Mouse (Mus musculus) testis, adult 2 months (tissue): ENCODE data around the gene Tango2. TPM values are rescaled to one million over a fixed set of nuclear protein-coding genes. Genes with fewer than 3 reads are reported as not detected.

Experiments
- H3K27ac ChIP-seq: fragments of 200-500 bp; 2 replicates; pipeline ENCODE4 v1.5.1; 2012; ENCODE audit warnings: low read depth, low read length; ENCODE audit not compliant: control insufficient read depth, insufficient read depth
- H3K27me3 ChIP-seq: fragments of 200-500 bp; 2 replicates; pipeline ENCODE4 v1.6.1; 2012; ENCODE audit warnings: mild to moderate bottlenecking, low read length, moderate library complexity; ENCODE audit not compliant: control insufficient read depth, insufficient read depth
- H3K36me3 ChIP-seq: fragments of 200-500 bp; 2 replicates; pipeline ENCODE4 v1.6.1; 2012; ENCODE audit warnings: mild to moderate bottlenecking, low read length; ENCODE audit not compliant: control insufficient read depth, insufficient read depth
- H3K4me1 ChIP-seq: fragments of 200-500 bp; 2 replicates; pipeline ENCODE4 v1.6.1; 2012; ENCODE audit warnings: low read length; ENCODE audit not compliant: control insufficient read depth, insufficient read depth
- H3K4me3 ChIP-seq: fragments of 200-500 bp; 2 replicates; pipeline ENCODE4 v1.5.1; 2012; ENCODE audit warnings: low read depth, mild to moderate bottlenecking, low read length, moderate library complexity, mixed read lengths; ENCODE audit not compliant: control insufficient read depth
- CTCF ChIP-seq: fragments of 200-500 bp; IDR thresholded peaks from 2 replicates; pipeline ENCODE4 v1.5.1; 2012; ENCODE audit warnings: low read depth, mild to moderate bottlenecking, inconsistent platforms, low read length, moderate library complexity; ENCODE audit not compliant: control insufficient read depth, insufficient read depth, insufficient replicate concordance
- POLR2A ChIP-seq: fragments of 200-500 bp; IDR thresholded peaks from 2 replicates; pipeline ENCODE4 v1.6.1; 2012; ENCODE audit warnings: low read depth, mild to moderate bottlenecking, inconsistent platforms, low read length, moderate library complexity; ENCODE audit not compliant: control insufficient read depth
- polyA plus RNA-seq: library from polyadenylated mRNA; depleted of rRNA; stranded (reverse); fragments of >200 nt; gene quantifications from 2 replicates; pipeline ENCODE4 v1.2.3, GENCODE M21; 2012

Gene Tango2
- polyA plus RNA-seq, 1 experiment = 11.6 TPM

DNA sequence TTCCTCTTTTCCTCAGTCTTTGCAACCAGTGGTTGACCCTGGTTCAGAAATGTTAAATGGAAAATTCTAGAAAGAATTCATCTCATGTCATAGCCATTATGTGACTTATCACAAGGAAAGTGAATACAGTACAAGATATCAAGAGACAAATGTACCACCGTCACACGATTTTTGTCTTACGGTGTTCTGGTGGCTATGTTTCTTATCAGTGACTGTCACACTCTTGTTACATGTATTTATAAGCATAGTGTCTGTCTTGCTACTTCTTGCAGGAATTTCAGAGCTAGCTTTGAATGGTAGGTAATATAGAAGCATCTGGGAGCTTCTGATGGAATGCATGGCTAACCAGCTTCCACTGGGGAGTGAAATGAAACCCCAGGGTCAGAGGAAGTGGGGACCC is 22.3 kb upstream of the Tango2 start:
- no peak overlapping the region for H3K4me3 ChIP-seq
- no peaks in the 10 kb centered on the region for H3K27me3 ChIP-seq
- no peak for TF ChIP-seq CTCF
- no peak for TF ChIP-seq POLR2A
- no peak overlapping the region for H3K27ac ChIP-seq
- H3K36me3 ChIP-seq = no peaks in the 10 kb centered on the region
- no peaks in the 10 kb centered on the region for H3K4me1 ChIP-seq

GRCm38 (mm10) chr16:18366849-18367248 is 18.9 kb upstream of the Tango2 start:
- TF ChIP-seq POLR2A = no peak
- TF ChIP-seq CTCF = no peak
- no peaks in the 10 kb centered on the region for H3K36me3 ChIP-seq
- H3K4me1 ChIP-seq = no peaks in the 10 kb centered on the region
- no peak overlapping the region for H3K4me3 ChIP-seq
- H3K27me3 ChIP-seq = no peaks in the 10 kb centered on the region
- H3K27ac ChIP-seq = no peak overlapping the region

GRCm38 (mm10) chr16:18362948-18363347 is 15.0 kb upstream of the Tango2 start:
- H3K27me3 ChIP-seq = no peaks in the 10 kb centered on the region
- H3K27ac ChIP-seq = no peak overlapping the region
- H3K4me3 ChIP-seq = no peak overlapping the region
- no peaks in the 10 kb centered on the region for H3K4me1 ChIP-seq
- no peak for TF ChIP-seq CTCF
- no peak for TF ChIP-seq POLR2A
- H3K36me3 ChIP-seq = no peaks in the 10 kb centered on the region

GRCm38 (mm10) chr16:18360151-18360805 is 12.4 kb upstream of the Tango2 start:
- no peak overlapping the region for H3K4me3 ChIP-seq
- TF ChIP-seq CTCF (no peak), POLR2A (no peak)
- H3K4me1 ChIP-seq = no peaks in the 10 kb centered on the region
- H3K36me3 ChIP-seq = no peaks in the 10 kb centered on the region
- no peak overlapping the region; the same call in 1 of the 2 replicates for H3K27ac ChIP-seq
- H3K27me3 ChIP-seq = no peaks in the 10 kb centered on the region

GRCm38 (mm10) chr16:18357977-18358376 is 10.1 kb upstream of the Tango2 start:
- H3K4me1 ChIP-seq = no peaks in the 10 kb centered on the region
- H3K27ac ChIP-seq = no peak overlapping the region
- no peak overlapping the region for H3K4me3 ChIP-seq
- no peaks in the 10 kb centered on the region for H3K36me3 ChIP-seq
- TF ChIP-seq POLR2A = no peak
- no peak for TF ChIP-seq CTCF
- H3K27me3 ChIP-seq = no peaks in the 10 kb centered on the region

GRCm38 (mm10) chr16:18356961-18357360 is 9.1 kb upstream of the Tango2 start:
- H3K4me1 ChIP-seq = no peaks in the 10 kb centered on the region
- H3K27ac ChIP-seq = no peak overlapping the region
- TF ChIP-seq CTCF (no peak), POLR2A (no peak)
- no peaks in the 10 kb centered on the region for H3K27me3 ChIP-seq
- H3K36me3 ChIP-seq = no peaks in the 10 kb centered on the region
- H3K4me3 ChIP-seq = no peak overlapping the region

- Histone ChIP-seq H3K27ac (no peak overlapping the region), H3K27me3 (no peaks in the 10 kb centered on the region), H3K36me3 (no peaks in the 10 kb centered on the region), H3K4me1 (peaks cover 5% of the 10 kb centered on the region), H3K4me3 (no peak overlapping the region)
- no peak for TF ChIP-seq POLR2A
- no peak for TF ChIP-seq CTCF
Measured at GRCm38 (mm10) chr16:18353106-18353505, 5.2 kb upstream of the Tango2 start.

- H3K4me1 ChIP-seq = peaks cover 7% of the 10 kb centered on the region
- TF ChIP-seq CTCF (0 out of 2 replicates have a peak, but pooled peaks have one; percentile 31), POLR2A (no peak)
- H3K36me3 ChIP-seq = no peaks in the 10 kb centered on the region
- H3K4me3 ChIP-seq = no peak overlapping the region
- H3K27ac ChIP-seq = no peak overlapping the region
- no peaks in the 10 kb centered on the region for H3K27me3 ChIP-seq
Measured at GRCm38 (mm10) chr16:18351313-18352055, 3.6 kb upstream of the Tango2 start.
